Mouse (Mus musculus): ENCODE measurements around the gene Ifit1bl1. TPM values are rescaled to one million over a fixed set of nuclear protein-coding genes. Genes with fewer than 3 reads are reported as not detected.
"Not testable (repeated sequence)": the region's sequence is repeated elsewhere in the genome, so short reads cannot be mapped to it uniquely, and the experiment has no call there.

The Ifit1bl1 gene
- polyA plus RNA-seq, 1 experiment from 2014 or later, result not detected

DNA sequence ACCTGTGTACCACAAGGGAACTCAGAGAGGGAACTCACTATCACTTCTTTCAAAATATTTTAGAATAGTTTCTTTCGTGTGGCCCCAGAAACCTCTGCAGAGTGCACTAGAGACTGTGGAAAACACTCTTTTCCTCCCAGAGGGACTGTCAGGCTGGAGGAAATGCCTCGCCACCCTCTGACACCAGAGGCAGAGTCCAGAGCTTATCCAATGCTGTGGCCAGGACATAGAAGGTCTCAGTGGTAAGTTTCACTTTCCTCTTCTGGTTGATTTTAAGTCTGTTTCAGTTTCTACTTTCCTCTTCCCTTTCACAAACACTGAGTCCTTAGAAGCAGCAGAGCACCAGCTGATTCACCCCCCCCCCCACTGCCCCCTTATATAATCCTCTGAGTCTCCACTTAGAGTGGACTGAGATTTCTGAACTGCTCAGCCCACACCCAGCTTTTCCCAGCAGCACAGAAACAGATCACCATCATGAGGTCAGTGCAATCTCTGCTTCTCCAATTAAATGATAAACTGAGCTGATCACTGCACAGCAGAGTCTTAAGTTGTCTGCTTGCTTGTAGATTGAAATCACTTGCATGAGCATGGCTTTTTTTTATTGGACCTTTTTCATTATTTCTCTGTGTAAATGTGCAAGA is 18.5 kb downstream of the Ifit1bl1 start, which contains the start of gene Ifit3:
Ifit3 (plus strand) TSS at position 406 of the 641 bp plus-strand sequence.
- H3K27me3 ChIP-seq (ENCODE audit: control insufficient read depth, insufficient read depth, low read length); H3K4me3 ChIP-seq (ENCODE audit: low read depth, low read length); ATAC-seq (ENCODE audit: insufficient number of reproducible peaks, insufficient read depth, low FRiP score, low read depth); H3K27ac ChIP-seq (ENCODE audit: low read length); H3K9me3 ChIP-seq (ENCODE audit: control insufficient read depth, low read depth, low read length); H3K9ac ChIP-seq (replicated peaks; ENCODE audit: low read depth, low read length); H3K36me3 ChIP-seq (ENCODE audit: control insufficient read depth, insufficient read depth, low read length); H3K4me1 ChIP-seq (ENCODE audit: control insufficient read depth, insufficient read depth, low read length); H3K4me2 ChIP-seq (replicated peaks; ENCODE audit: low read depth, low read length): not testable (repeated sequence)
- WGBS, result 42% methylated on average over 2 of the region's 2 CpGs

DNA sequence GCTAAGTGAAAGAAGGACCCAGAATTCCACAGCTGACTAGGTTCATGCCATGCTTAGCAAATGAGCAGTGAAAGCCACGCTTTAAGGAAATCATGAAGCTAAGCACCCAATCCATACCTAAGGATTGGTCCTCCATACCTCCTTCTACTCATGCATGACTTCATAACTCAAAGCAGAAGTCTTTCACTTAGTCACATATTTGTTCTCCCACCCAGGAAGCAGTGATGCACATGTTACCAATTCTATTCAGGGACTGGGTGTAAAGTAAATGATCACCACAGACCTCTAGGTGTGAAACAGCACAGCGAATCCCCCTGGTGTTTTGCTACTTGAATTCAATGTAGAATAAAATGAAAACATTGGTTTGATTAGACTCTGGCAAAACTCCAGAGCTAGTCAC is 19.1 kb downstream of the Ifit1bl1 start:
- WGBS, result 88% methylated on average over 2 of the region's 2 CpGs
- H3K9ac ChIP-seq (replicated peaks; ENCODE audit: low read depth, low read length); H3K4me3 ChIP-seq (ENCODE audit: low read depth, low read length); H3K4me2 ChIP-seq (replicated peaks; ENCODE audit: low read depth, low read length); H3K9me3 ChIP-seq (ENCODE audit: control insufficient read depth, low read depth, low read length); ATAC-seq (ENCODE audit: insufficient number of reproducible peaks, insufficient read depth, low FRiP score, low read depth); H3K27me3 ChIP-seq (ENCODE audit: control insufficient read depth, insufficient read depth, low read length); H3K36me3 ChIP-seq (ENCODE audit: control insufficient read depth, insufficient read depth, low read length); H3K27ac ChIP-seq (ENCODE audit: low read length); H3K4me1 ChIP-seq (ENCODE audit: control insufficient read depth, insufficient read depth, low read length): not testable (repeated sequence)

DNA sequence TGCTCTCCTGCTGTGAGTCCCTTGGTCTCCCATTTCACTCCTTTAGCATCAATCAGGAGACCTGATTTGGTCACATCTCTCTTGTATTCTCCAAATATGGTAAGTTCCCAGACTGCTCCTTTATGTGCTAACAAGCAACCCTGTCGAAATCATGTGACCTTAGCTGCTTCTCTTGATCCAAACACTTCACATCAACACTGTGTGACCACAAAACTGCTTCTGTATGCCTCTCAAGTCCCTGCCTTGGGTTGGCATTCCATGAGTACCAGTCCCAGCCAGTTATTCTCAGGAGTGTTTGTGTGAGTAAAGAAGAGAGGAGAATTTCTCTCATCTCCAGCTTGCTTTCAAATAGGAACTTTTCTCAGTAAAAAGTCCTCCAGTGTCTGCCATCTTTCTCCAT is 24.6 kb downstream of the Ifit1bl1 start:
- Histone ChIP-seq H3K9ac (replicated peaks; ENCODE audit: low read depth, low read length) (no peak overlapping the region), H3K4me1 (ENCODE audit: control insufficient read depth, insufficient read depth, low read length) (no peaks in the 10 kb centered on the region), H3K27me3 (ENCODE audit: control insufficient read depth, insufficient read depth, low read length) (no peaks in the 10 kb centered on the region), H3K9me3 (ENCODE audit: control insufficient read depth, low read depth, low read length) (no peaks in the 10 kb centered on the region), H3K4me2 (replicated peaks; ENCODE audit: low read depth, low read length) (no peak overlapping the region), H3K4me3 (ENCODE audit: low read depth, low read length) (no peak overlapping the region), H3K36me3 (ENCODE audit: control insufficient read depth, insufficient read depth, low read length) (no peaks in the 10 kb centered on the region), H3K27ac (ENCODE audit: low read length) (no peak overlapping the region)
- 83% methylated on average over 1 of the region's 1 CpGs for WGBS
- no peak for ATAC-seq (ENCODE audit: insufficient number of reproducible peaks, insufficient read depth, low FRiP score, low read depth)

DNA sequence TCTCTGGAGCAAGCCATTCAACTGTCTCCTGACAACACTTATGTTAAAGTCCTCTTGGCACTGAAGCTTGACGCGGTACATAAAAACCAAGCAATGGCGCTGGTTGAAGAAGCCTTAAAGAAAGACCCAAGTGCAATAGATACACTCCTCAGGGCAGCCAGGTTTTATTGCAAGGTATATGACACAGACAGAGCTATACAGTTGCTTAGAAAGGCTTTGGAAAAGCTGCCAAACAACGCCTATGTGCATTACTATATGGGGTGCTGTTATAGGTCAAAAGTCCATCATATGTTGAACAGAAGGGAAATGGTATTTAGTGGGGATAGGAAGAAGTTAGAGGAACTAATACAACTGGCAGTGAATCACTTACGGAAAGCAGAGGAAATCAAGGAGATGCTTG is 28.1 kb downstream of the Ifit1bl1 start:
- no peaks in the 10 kb centered on the region for H3K36me3 ChIP-seq (ENCODE audit: control insufficient read depth, insufficient read depth, low read length)
- 94% methylated on average over 5 of the region's 5 CpGs for WGBS
- H3K27me3 ChIP-seq (ENCODE audit: control insufficient read depth, insufficient read depth, low read length), result no peaks in the 10 kb centered on the region
- H3K4me2 ChIP-seq (replicated peaks; ENCODE audit: low read depth, low read length), result no peak overlapping the region
- H3K27ac ChIP-seq (ENCODE audit: low read length), result no peak overlapping the region
- ATAC-seq (ENCODE audit: insufficient number of reproducible peaks, insufficient read depth, low FRiP score, low read depth), result no peak
- H3K4me1 ChIP-seq (ENCODE audit: control insufficient read depth, insufficient read depth, low read length), result no peaks in the 10 kb centered on the region
- H3K4me3 ChIP-seq (ENCODE audit: low read depth, low read length), result no peak overlapping the region
- no peaks in the 10 kb centered on the region for H3K9me3 ChIP-seq (ENCODE audit: control insufficient read depth, low read depth, low read length)
- H3K9ac ChIP-seq (replicated peaks; ENCODE audit: low read depth, low read length), result no peak overlapping the region

DNA sequence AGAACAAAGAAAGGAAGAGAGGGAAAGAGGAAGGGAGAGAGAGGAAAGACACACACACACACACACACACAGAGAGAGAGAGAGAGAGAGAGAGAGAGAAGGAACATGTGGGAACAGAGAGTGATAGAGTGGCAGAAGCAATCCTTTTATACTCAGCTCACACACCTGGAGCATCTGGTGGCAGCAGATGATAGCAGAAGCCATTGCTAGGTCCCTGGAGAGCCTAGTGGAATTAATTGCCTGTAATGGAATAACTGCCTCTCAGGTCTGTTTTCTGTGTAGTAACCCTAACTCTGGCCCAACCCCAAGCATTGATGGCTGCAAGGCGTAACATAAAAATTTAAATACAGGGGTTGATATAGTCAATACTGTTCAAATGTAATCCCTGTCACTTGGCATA is 30.7 kb downstream of the Ifit1bl1 start:
- no peak overlapping the region for H3K27ac ChIP-seq (ENCODE audit: low read length)
- no peaks in the 10 kb centered on the region for H3K9me3 ChIP-seq (ENCODE audit: control insufficient read depth, low read depth, low read length)
- no peak overlapping the region for H3K4me2 ChIP-seq (replicated peaks; ENCODE audit: low read depth, low read length)
- ATAC-seq (ENCODE audit: insufficient number of reproducible peaks, insufficient read depth, low FRiP score, low read depth), result no peak
- WGBS, result 80% methylated on average over 1 of the region's 1 CpGs
- no peaks in the 10 kb centered on the region for H3K27me3 ChIP-seq (ENCODE audit: control insufficient read depth, insufficient read depth, low read length)
- H3K9ac ChIP-seq (replicated peaks; ENCODE audit: low read depth, low read length), result no peak overlapping the region
- no peaks in the 10 kb centered on the region for H3K4me1 ChIP-seq (ENCODE audit: control insufficient read depth, insufficient read depth, low read length)
- no peak overlapping the region for H3K4me3 ChIP-seq (ENCODE audit: low read depth, low read length)
- no peaks in the 10 kb centered on the region for H3K36me3 ChIP-seq (ENCODE audit: control insufficient read depth, insufficient read depth, low read length)

DNA sequence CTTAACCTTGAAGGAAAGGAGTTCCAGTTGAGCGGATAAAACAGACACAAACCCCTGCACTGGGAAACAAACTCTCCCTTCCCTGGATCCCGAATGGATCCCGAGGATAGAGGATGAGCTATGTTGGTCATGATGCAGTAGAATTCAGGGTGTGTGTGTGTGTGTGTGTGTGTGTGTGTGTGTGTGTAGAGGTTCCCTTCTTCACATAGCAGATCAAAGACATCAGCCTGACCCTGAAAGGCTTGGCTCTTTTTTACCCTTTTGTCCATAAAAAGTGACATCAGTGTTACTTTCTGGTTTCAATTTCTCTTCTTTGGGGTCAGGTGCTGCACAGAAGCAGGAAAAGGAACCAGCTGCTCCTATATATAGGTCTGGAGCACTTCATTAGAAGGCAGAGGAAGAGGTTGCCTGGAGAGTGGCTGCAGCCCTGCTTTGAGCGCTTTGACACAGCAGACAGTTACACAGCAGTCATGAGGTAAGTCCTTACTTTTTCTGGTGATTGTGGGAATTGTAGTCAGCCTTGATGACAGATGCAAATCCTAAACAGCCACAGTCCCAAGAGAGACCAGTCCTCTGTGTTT is 31.8 kb downstream of the Ifit1bl1 start:
- no peak for ATAC-seq (ENCODE audit: insufficient number of reproducible peaks, insufficient read depth, low FRiP score, low read depth)
- no peaks in the 10 kb centered on the region for H3K4me1 ChIP-seq (ENCODE audit: control insufficient read depth, insufficient read depth, low read length)
- WGBS, result 66% methylated on average over 4 of the region's 4 CpGs
- no peak overlapping the region for H3K9ac ChIP-seq (replicated peaks; ENCODE audit: low read depth, low read length)
- no peaks in the 10 kb centered on the region for H3K36me3 ChIP-seq (ENCODE audit: control insufficient read depth, insufficient read depth, low read length)
- no peak overlapping the region for H3K4me2 ChIP-seq (replicated peaks; ENCODE audit: low read depth, low read length)
- H3K4me3 ChIP-seq (ENCODE audit: low read depth, low read length), result no peak overlapping the region
- H3K27me3 ChIP-seq (ENCODE audit: control insufficient read depth, insufficient read depth, low read length), result no peaks in the 10 kb centered on the region
- no peaks in the 10 kb centered on the region for H3K9me3 ChIP-seq (ENCODE audit: control insufficient read depth, low read depth, low read length)
- H3K27ac ChIP-seq (ENCODE audit: low read length), result no peak overlapping the region

DNA sequence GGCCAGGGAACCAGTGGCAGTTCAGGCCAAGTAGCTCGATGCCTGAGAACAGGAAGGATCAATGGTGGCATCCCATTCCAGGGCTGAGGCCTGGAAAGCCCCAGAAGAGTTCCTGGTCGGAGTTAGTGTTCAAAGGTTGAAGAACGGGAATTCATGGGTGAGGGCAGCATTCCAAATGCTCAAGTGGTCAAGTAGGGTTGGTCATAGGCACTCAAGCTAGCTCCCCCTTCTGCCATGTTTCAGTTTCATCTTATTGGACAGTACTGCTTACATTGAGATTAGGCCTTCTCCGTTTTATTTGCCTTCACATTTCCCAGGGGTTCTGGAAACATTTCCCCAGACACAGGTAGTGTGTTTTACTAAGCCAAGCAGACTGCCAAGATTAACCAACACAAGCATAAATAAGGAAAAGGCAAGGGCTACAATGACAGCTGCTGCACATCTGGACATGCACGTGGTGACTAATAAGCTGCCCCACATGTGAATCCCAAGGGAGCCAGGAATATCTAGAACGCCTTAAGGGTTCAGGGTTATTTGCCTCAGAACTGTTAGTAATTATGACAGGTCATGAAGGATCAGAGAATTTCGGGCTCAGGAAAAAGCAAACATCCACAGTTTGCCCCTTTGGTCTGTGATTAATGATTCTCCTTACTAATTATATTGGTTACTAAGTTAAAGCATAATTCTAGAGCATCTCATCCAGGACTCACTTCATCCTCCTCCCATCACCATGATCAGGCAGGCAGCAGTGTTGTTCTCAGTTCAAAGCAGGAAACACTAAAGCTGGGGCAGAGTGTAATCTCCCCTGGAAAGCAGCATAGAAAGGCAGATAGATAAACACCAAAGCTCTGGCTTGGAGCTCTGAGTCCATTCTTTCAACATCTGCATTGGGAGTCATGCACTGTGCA is 32.5 kb downstream of the Ifit1bl1 start:
- H3K4me1 ChIP-seq (ENCODE audit: control insufficient read depth, insufficient read depth, low read length), result no peaks in the 10 kb centered on the region
- 64% methylated on average over 7 of the region's 7 CpGs for WGBS
- H3K4me3 ChIP-seq (ENCODE audit: low read depth, low read length), result no peak overlapping the region
- no peak overlapping the region for H3K4me2 ChIP-seq (replicated peaks; ENCODE audit: low read depth, low read length)
- ATAC-seq (ENCODE audit: insufficient number of reproducible peaks, insufficient read depth, low FRiP score, low read depth), result no peak
- no peaks in the 10 kb centered on the region for H3K9me3 ChIP-seq (ENCODE audit: control insufficient read depth, low read depth, low read length)
- H3K27me3 ChIP-seq (ENCODE audit: control insufficient read depth, insufficient read depth, low read length), result no peaks in the 10 kb centered on the region
- no peak overlapping the region for H3K27ac ChIP-seq (ENCODE audit: low read length)
- no peak overlapping the region for H3K9ac ChIP-seq (replicated peaks; ENCODE audit: low read depth, low read length)
- no peaks in the 10 kb centered on the region for H3K36me3 ChIP-seq (ENCODE audit: control insufficient read depth, insufficient read depth, low read length)

DNA sequence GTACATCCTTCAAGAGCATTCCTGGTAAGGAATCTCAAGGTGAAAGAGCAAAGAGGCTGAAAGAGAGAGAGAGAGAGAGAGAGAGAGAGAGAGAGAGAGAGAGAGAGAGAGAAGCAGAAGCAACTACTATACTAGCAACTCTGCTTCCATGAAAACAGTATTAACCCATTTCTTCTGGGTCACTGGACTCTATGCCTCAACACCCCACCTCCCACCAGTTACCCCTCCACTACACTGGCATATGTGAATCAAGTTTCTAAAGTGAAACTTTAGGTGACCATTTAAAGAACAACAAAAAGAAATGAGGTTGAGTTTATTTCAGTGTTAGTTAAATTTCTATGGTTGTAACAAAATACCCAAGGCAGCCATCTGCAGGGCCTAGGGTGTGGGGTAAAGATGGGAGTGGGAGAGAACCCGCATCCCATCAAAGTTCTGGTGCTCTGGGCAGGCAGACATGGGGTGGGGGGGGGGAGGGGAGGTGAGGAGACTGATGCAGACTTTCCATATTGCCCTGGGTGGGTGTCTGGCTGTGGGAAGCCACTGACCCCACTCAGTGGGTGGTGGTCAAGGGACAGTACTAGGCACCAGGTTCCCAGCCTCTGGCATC is 35.5 kb downstream of the Ifit1bl1 start:
- H3K4me1 ChIP-seq (ENCODE audit: control insufficient read depth, insufficient read depth, low read length), result no peaks in the 10 kb centered on the region
- no peaks in the 10 kb centered on the region for H3K9me3 ChIP-seq (ENCODE audit: control insufficient read depth, low read depth, low read length)
- no peak overlapping the region for H3K27ac ChIP-seq (ENCODE audit: low read length)
- WGBS, result 100% methylated on average over 1 of the region's 1 CpGs
- H3K4me2 ChIP-seq (replicated peaks; ENCODE audit: low read depth, low read length), result no peak overlapping the region
- ATAC-seq (ENCODE audit: insufficient number of reproducible peaks, insufficient read depth, low FRiP score, low read depth), result no peak
- H3K27me3 ChIP-seq (ENCODE audit: control insufficient read depth, insufficient read depth, low read length), result no peaks in the 10 kb centered on the region
- no peaks in the 10 kb centered on the region for H3K36me3 ChIP-seq (ENCODE audit: control insufficient read depth, insufficient read depth, low read length)
- H3K4me3 ChIP-seq (ENCODE audit: low read depth, low read length), result no peak overlapping the region
- no peak overlapping the region for H3K9ac ChIP-seq (replicated peaks; ENCODE audit: low read depth, low read length)
